Mouse (Mus musculus) midbrain, embryonic 16.5 days (tissue): Measurements from ENCODE around the gene Ergic1. TPM values are rescaled to one million over a fixed set of nuclear protein-coding genes. Genes with fewer than 3 reads are reported as not detected.

Experiments used
- ATAC-seq: fragments of 200-750 bp; cut with Nextera tagmentation; 2 replicates; pipeline ENCODE4 v1.8.0; 2017; ENCODE audit warnings: moderate TSS enrichment
- H3K27ac ChIP-seq: fragments of 300-500 bp; sonication (generic); 2 replicates; pipeline ENCODE4 v1.5.1; 2014; ENCODE audit warnings: mild to moderate bottlenecking, low read length, mixed read lengths
- H3K27me3 ChIP-seq: fragments of 300-500 bp; sonication (generic); 2 replicates; pipeline ENCODE4 v1.6.1; 2014; ENCODE audit warnings: low read depth, low read length, mixed read lengths; ENCODE audit not compliant: control insufficient read depth, insufficient read depth
- H3K36me3 ChIP-seq: fragments of 300-500 bp; sonication (generic); 2 replicates; pipeline ENCODE4 v1.6.1; 2014; ENCODE audit warnings: mild to moderate bottlenecking, low read length, moderate library complexity, mixed read lengths; ENCODE audit not compliant: control insufficient read depth, insufficient read depth
- H3K4me1 ChIP-seq: fragments of 300-500 bp; sonication (generic); 2 replicates; pipeline ENCODE4 v1.6.1; 2014; ENCODE audit warnings: mild to moderate bottlenecking, low read length, mixed read lengths; ENCODE audit not compliant: control insufficient read depth, insufficient read depth
- H3K4me2 ChIP-seq: fragments of 300-500 bp; sonication (generic); 2 replicates; pipeline ENCODE4 v1.6.1; 2014; ENCODE audit warnings: mild to moderate bottlenecking, low read length, mixed read lengths
- H3K4me3 ChIP-seq: fragments of 300-500 bp; sonication (generic); 2 replicates; pipeline ENCODE4 v1.5.1; 2014; ENCODE audit warnings: low read depth, mild to moderate bottlenecking, low read length, moderate library complexity, mixed read lengths
- H3K9ac ChIP-seq: fragments of 300-500 bp; sonication (generic); 2 replicates; pipeline ENCODE4 v1.6.1; 2014; ENCODE audit warnings: low read depth, low read length, mixed read lengths
- H3K9me3 ChIP-seq: fragments of 300-500 bp; sonication (generic); replicated peaks from 2 replicates; pipeline ENCODE4 v1.6.1; 2014; ENCODE audit warnings: mild to moderate bottlenecking, low read length, mixed read lengths; ENCODE audit not compliant: control insufficient read depth, poor library complexity, severe bottlenecking
- WGBS: fragments of 180-500 bp; shearing (Covaris S2); extraction: QIAGEN DNeasy Blood & Tissue Kit; methylation state at CpG from one replicate; pipeline ENCODE4 v1.1.7; 2014; 5-methylcytosine and 5-hydroxymethylcytosine counted together
- polyA plus RNA-seq: library from polyadenylated mRNA; unstranded; fragments of >200 nt; fragmentation: Nextera tagmentation; extraction: Ambion mirVana; gene quantifications from 2 replicates; pipeline ENCODE4 v1.2.1, GENCODE M21; 2015

Ergic1 gene
- polyA plus RNA-seq, 1 experiment from 2014 or later, result 103 TPM

DNA sequence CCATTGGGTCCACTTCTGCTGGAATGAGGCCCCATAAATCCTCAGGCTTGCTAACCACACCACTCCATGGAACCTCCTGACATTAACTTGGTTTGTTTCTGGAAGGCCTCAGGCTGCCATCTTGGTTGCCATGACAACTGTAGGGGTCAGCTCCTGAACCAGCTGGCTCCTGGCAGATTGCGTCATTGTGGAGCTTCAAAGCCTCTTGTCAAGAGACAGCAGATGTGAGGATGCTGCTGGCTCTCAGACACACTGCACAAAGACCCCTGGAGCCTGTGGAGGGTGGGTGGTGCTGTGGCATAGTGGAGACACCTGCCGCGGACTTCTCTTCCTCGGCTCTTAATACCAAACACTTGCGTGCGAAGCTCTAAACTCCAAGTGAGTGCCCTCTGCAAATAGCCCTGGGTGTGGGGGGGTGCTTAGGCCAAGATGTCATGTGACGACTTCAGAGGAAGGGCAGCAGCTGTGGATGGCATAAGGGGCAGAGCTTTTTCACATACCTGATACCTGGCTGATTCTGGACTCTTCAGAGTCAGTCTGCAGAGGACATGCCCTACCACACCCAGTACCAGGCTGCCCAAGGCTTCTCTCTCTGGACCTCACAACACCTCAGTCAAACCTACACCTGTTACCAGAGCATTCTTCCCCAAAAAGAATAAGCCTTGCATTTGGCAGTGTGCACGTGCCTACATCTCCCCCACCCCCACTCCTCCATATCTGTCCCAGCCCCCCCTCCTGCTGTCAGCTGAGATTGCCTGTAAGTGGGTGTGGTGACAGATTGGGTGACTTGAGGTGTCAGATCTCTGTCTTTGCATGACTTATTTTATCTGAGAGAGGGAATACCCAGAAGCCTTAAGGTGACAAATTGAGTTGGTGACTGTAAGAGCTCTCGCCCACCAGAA, 83.5 kb downstream of the Ergic1 start:
- peak overlapping the region; percentile 61 for H3K27ac ChIP-seq
- H3K9me3 ChIP-seq, result no peaks in the 10 kb centered on the region
- 0 out of 2 replicates have a peak, but pooled peaks have one; percentile 45 for ATAC-seq
- H3K4me1 ChIP-seq, result peaks cover 8% of the 10 kb centered on the region
- H3K36me3 ChIP-seq, result peaks cover 57% of the 10 kb centered on the region
- H3K9ac ChIP-seq, result no peak overlapping the region
- no peaks in the 10 kb centered on the region for H3K27me3 ChIP-seq
- H3K4me2 ChIP-seq, result no peak overlapping the region
- WGBS, result 42% methylated on average over 9 of the region's 9 CpGs
- H3K4me3 ChIP-seq, result no peak overlapping the region

GRCm38 (mm10) chr17:26645411-26645854, 84.1 kb downstream of the Ergic1 start:
- no peak overlapping the region for H3K9ac ChIP-seq
- peaks cover 8% of the 10 kb centered on the region for H3K4me1 ChIP-seq
- 87% methylated on average over 8 of the region's 8 CpGs for WGBS
- no peak overlapping the region for H3K4me3 ChIP-seq
- H3K27ac ChIP-seq, result no peak overlapping the region
- no peaks in the 10 kb centered on the region for H3K27me3 ChIP-seq
- no peaks in the 10 kb centered on the region for H3K9me3 ChIP-seq
- H3K36me3 ChIP-seq, result peaks cover 54% of the 10 kb centered on the region
- no peak overlapping the region for H3K4me2 ChIP-seq
- ATAC-seq, result no peak

DNA sequence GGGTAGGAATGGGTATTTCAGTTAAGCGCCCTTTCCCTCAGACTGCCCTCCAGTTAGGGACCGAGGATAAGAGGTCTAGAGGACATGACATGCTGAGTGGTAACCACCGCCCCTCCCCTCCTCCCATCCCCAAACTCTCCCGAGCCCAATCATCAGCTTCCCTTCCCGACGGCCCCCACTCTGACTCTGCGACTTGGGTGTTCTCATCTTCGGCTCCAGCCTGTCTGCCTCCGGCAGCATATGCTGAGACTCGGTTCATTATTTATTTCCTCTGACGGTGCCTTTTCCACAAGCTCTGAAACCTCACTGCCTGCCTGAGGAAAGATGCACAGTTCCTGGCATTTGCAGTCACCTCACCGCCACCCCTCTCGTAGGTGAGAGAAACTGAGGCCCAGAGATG, 86.0 kb downstream of the Ergic1 start:
- H3K9me3 ChIP-seq, result no peaks in the 10 kb centered on the region
- H3K4me2 ChIP-seq, result no peak overlapping the region
- ATAC-seq, result no peak
- H3K36me3 ChIP-seq, result peaks cover 39% of the 10 kb centered on the region
- H3K27ac ChIP-seq, result no peak overlapping the region
- H3K27me3 ChIP-seq, result no peaks in the 10 kb centered on the region
- H3K4me3 ChIP-seq, result no peak overlapping the region
- H3K4me1 ChIP-seq, result peaks cover 8% of the 10 kb centered on the region
- 86% methylated on average over 13 of the region's 13 CpGs for WGBS
- H3K9ac ChIP-seq, result no peak overlapping the region

GRCm38 (mm10) chr17:26649565-26649964, 88.3 kb downstream of the Ergic1 start:
- Histone ChIP-seq H3K4me3 (no peak overlapping the region), H3K4me1 (peaks cover 4% of the 10 kb centered on the region), H3K9ac (peak overlapping the region; percentile 25; the same call in 1 of the 2 replicates), H3K36me3 (peaks cover 39% of the 10 kb centered on the region), H3K27me3 (no peaks in the 10 kb centered on the region), H3K9me3 (no peaks in the 10 kb centered on the region), H3K4me2 (no peak overlapping the region), H3K27ac (no peak overlapping the region)
- WGBS, result 89% methylated on average over 4 of the region's 4 CpGs
- ATAC-seq, result no peak

GRCm38 (mm10) chr17:26650451-26651363, 89.4 kb downstream of the Ergic1 start:
- no peak overlapping the region for H3K27ac ChIP-seq
- H3K4me1 ChIP-seq, result no peaks in the 10 kb centered on the region
- no peak overlapping the region for H3K4me2 ChIP-seq
- peaks cover 41% of the 10 kb centered on the region for H3K36me3 ChIP-seq
- ATAC-seq, result no peak
- no peaks in the 10 kb centered on the region for H3K9me3 ChIP-seq
- WGBS, result 83% methylated on average over 14 of the region's 14 CpGs
- H3K27me3 ChIP-seq, result no peaks in the 10 kb centered on the region
- no peak overlapping the region for H3K4me3 ChIP-seq
- no peak overlapping the region for H3K9ac ChIP-seq

GRCm38 (mm10) chr17:26658854-26659572, 97.7 kb downstream of the Ergic1 start:
- Histone ChIP-seq H3K27me3 (no peaks in the 10 kb centered on the region), H3K4me1 (peaks cover 6% of the 10 kb centered on the region), H3K9ac (no peak overlapping the region), H3K36me3 (peaks cover 21% of the 10 kb centered on the region), H3K4me2 (no peak overlapping the region), H3K4me3 (no peak overlapping the region), H3K9me3 (no peaks in the 10 kb centered on the region), H3K27ac (no peak overlapping the region)
- ATAC-seq, result no peak
- WGBS, result 48% methylated on average over 21 of the region's 21 CpGs

GRCm38 (mm10) chr17:26659573-26659915, 98.3 kb downstream of the Ergic1 start:
- Histone ChIP-seq H3K4me3 (no peak overlapping the region), H3K4me1 (peaks cover 6% of the 10 kb centered on the region), H3K27ac (no peak overlapping the region), H3K27me3 (no peaks in the 10 kb centered on the region), H3K36me3 (peaks cover 21% of the 10 kb centered on the region), H3K4me2 (no peak overlapping the region), H3K9ac (no peak overlapping the region), H3K9me3 (no peaks in the 10 kb centered on the region)
- 56% methylated on average over 3 of the region's 3 CpGs for WGBS
- ATAC-seq, result no peak

GRCm38 (mm10) chr17:26660192-26660912, 99.1 kb downstream of the Ergic1 start:
- Histone ChIP-seq H3K27me3 (no peaks in the 10 kb centered on the region), H3K4me3 (no peak overlapping the region), H3K4me1 (peaks cover 6% of the 10 kb centered on the region), H3K27ac (no peak overlapping the region), H3K4me2 (peak overlapping the region; percentile 33), H3K9me3 (no peaks in the 10 kb centered on the region), H3K36me3 (peaks cover 16% of the 10 kb centered on the region), H3K9ac (0 out of 2 replicates have a peak overlapping the region, but pooled peaks have one; percentile 22)
- WGBS, result 28% methylated on average over 20 of the region's 21 CpGs
- ATAC-seq, result peak; percentile 34; the same call in 1 of the 2 replicates
